Mouse (Mus musculus) E14TG2a.4 (cell line): ENCODE measurements around the gene Natd1.

Experiments
- CTCF ChIP-seq: conservative IDR thresholded peaks from 2 replicates; pipeline ENCODE4 v1.5.1; 2014; ENCODE audit warnings: low read length
- NANOG ChIP-seq: IDR thresholded peaks from 2 replicates; pipeline ENCODE4 v1.6.1; 2014; ENCODE audit warnings: borderline replicate concordance, low read length, mixed read lengths

- TF ChIP-seq NANOG, result no peak
- no peak for TF ChIP-seq CTCF
Observed at GRCm38 (mm10) chr11:60890286-60890685, 24.3 kb downstream of the Natd1 start.
